Mouse (Mus musculus): ENCODE data around the gene Ahnak.
"Not testable (repeated sequence)": the region's sequence is repeated elsewhere in the genome, so short reads cannot be mapped to it uniquely, and the experiment has no call there.

Gene Ahnak

GRCm38 (mm10) chr19:9123986-9124385 lies 134.9 kb downstream of the Ahnak start:
- DNase-seq (ENCODE audit: extremely low read depth, low read depth, low spot score): not testable (repeated sequence)
